Mouse (Mus musculus): ENCODE measurements at regions not wholly inside any gene's neighbourhood (a gene's known extent, or its start where the extent isn't known, plus 50 kb on each side); places are given as distances from the start of the nearest gene placed in this dataset.

- DNase-seq (ENCODE audit: low spot score), result no peak
Observed at GRCm38 (mm10) chr2:94590494-94590893, 152.6 kb upstream of the Api5 start.

- DNase-seq (ENCODE audit: low spot score), result no peak
Observed at GRCm38 (mm10) chr2:94587255-94587654, 149.3 kb upstream of the Api5 start.

- DNase-seq (ENCODE audit: low spot score), result no peak
Observed at GRCm38 (mm10) chr2:94571646-94572045, 133.7 kb upstream of the Api5 start.

GRCm38 (mm10) chr2:94541230-94541905 is 103.4 kb upstream of the Api5 start:
- DNase-seq (ENCODE audit: low spot score), result no peak

GRCm38 (mm10) chr2:94536631-94537030 is 98.7 kb upstream of the Api5 start:
- no peak for DNase-seq (ENCODE audit: low spot score)

GRCm38 (mm10) chr2:94531175-94531574 is 93.2 kb upstream of the Api5 start:
- DNase-seq (ENCODE audit: low spot score), result peak; percentile 32

- DNase-seq (ENCODE audit: low spot score), result peak; percentile 78
Observed at GRCm38 (mm10) chr2:94524536-94524935, 86.6 kb upstream of the Api5 start.

- DNase-seq (ENCODE audit: low spot score), result no peak
Observed at GRCm38 (mm10) chr2:94516866-94517265, 78.9 kb upstream of the Api5 start.

GRCm38 (mm10) chr2:94512027-94512426 is 74.1 kb upstream of the Api5 start:
- DNase-seq (ENCODE audit: low spot score), result no peak

- no peak for DNase-seq (ENCODE audit: low spot score)
Observed at GRCm38 (mm10) chr2:94500649-94501048, 62.7 kb upstream of the Api5 start.

- no peak for DNase-seq (ENCODE audit: low spot score)
Observed at GRCm38 (mm10) chr2:94498516-94498915, 60.6 kb upstream of the Api5 start.

Measured in embryo, embryonic 10.5 days (tissue).